Mouse (Mus musculus) hindlimb bud, embryonic 11.5 days (tissue): ENCODE data around the gene Sec14l4.
A peak's percentile ranks its signal among the peaks of the same experiment; 100 is the strongest.
"Not testable (repeated sequence)": the region's sequence is repeated elsewhere in the genome, so short reads cannot be mapped to it uniquely, and the experiment has no call there.

Source experiments
- DNase-seq: peaks from one replicate; pipeline ENCODE4 v3.0.0-alpha.2; 2012; ENCODE audit warnings: low read depth, low spot score; ENCODE audit errors: extremely low spot score

Gene Sec14l4

DNA sequence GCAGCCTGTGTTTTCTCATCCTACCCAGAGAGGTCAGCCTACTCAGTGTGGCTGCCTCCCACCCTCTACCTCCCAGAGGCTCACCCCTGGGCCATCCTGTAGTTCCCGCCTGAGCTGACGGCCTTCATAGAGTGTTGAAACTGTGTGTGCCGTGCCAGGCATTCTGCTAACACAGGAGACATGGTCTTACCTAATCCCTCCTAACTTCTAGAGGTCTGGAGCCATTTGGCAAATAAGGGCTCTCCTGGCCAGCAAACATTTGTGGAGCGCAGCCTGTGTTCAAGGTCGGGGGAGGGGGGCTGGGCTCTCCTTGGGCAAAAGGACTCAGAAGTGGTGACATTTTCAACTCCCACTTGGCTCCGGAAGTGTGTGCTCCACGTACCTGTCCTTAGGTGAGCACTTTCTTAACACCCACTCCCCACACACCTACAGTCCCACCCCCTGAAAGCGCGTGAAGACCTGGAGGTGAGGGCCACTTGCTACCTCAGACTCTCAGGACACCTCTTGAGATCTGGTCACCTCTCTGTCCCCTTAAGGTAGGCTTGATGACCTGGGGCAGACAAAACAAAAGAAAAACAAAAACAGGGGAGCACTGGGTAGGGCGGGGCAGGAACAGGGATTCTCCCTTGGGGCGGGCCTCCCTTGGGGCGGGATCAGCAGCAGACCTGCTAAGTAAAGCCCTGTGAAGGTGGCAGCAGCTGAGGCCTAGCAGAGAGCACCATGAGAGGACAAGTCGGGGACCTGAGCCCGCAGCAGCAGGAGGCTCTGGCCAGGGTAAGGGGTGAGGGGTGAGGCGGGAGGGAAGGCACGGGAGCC lies at the start of gene Sec14l4:
Sec14l4 (plus strand) TSS at position 337 of the 816 bp plus-strand sequence.
- DNase-seq = no peak

DNA sequence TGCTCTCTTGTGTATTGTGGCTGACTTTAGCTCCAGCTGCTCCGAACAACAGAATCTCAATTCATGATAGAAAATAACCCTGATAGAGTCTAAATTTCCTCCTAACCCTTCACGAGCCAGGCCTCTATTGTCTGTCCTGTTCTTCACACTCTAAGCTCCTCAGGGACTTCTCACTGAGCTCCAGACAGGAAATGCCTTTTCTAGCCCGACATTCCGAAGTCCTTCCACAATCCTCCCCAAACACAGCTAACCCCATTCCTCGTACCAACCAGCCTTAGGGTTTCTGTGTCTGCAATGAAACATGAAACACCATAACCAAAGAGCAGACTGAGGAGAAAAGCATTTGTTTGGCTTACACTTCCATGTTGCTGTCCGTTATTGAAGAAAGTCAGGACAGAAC lies 49.7 kb upstream of the Sec14l4 start:
- no peak for DNase-seq

DNA sequence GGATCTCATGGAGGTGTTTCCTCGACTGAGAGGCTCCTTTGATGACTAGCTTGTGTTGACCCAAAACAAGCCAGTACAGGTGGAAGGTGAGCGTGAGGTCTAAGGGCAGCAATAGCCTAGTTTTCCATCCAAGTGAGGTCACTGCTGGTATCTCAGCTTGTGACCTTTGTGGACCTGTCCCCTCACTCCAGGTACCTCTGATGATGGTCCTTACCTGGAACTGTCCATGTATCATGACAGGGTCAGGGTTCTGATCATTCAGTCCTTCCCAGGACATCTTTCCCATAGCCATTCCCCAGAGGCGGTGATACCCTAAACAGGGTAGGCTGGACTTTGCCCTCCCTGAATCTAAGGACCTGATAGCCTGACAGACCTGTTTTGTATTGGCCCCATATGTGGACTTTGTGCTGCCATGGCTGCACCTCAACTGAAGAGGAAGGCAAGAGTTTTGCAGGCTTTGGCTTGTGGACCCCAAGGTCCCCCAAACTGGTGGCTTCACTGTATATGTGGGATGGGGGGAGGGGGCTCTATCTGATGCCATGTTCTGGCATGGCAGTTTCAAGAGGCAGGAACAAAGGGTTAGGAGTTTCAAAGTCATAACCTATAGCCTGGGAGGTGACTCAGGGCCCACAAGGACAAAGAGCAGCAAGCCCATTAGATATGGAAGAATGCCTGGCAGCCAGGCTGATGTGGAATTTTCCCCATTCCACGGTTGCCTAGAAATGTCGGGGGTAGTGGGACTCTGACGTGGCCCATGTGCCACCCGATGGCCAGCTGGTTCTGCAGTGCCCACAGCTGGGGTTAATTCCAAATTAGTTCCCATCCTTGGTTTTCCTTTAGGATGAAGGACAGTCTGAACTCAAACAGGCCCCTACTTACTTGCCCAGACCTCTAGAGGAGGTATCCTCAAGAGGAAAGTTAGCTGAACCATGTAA lies 48.7 kb upstream of the Sec14l4 start:
- DNase-seq = no peak

DNA sequence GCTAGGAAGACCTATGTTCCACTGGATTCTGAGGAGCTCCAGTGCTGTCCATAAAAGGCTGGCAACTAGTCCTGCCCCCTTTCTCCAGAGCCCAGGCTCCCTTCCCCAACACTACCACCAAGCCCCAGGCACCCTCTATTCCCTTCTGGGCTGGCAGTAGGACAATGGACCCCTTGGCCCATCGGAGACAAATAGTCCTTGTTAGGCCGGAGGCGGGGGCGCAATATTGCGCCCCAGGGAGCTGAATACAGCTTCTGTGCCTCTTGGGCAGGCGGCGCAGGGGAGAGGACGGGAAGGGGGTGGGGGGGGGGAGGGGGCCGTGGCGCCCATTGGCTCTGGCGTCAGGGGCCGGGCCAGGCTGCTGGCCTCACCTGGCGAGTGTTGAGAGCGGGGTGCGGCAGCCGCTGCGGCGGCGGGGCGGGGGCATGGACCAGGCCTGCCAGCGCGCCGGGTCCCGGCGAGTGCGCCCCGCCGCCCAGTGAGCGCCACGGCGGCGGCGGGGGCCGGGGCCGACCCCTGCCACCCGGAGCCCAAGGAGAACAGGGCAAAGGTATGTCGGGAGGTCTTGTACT lies 47.9 kb upstream of the Sec14l4 start, which contains the start of gene Gal3st1:
Gal3st1 (plus strand) TSS at position 346 of the 572 bp plus-strand sequence.
- no peak for DNase-seq

DNA sequence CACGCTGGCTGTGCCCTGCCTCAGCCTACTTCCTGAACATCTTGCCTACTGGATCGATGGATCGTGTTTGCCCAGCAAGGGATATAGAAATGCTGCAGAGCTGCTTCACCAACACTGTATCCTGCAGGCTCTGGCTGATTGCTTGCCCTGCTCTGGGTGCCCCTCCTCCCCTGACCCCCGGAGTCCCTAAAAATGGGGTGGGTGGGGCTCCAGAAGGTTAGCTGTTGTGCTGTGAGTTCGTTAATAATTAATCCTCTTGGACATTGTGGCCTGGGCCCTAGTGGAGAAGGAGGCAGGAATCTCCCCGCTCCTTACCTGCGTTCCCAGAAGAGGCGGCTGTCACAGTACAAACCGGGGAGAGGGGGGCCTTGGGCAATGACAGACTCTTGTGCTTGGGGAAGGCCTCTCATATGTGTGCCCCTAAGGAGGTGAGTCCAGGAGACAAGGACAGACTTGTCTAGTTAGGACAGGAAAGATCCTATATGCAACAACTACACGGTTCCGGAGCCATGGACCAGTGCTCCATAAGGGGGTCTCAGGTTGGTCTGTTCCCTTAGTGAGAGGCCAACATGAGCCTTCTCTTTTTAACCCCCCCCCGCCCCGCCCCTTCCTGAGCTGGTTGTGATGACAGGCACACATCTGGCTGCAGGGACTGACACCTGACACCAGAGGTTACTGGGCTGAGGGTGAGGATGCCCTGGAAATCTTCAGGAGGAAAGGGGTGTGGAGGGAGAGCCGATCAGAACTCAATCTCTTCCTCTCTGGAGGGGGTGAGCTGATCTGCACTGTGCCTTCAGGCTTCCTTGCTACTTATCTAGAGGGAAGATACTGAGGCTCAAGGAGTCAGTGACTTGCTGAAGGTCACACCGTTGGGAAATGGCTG lies 47.2 kb upstream of the Sec14l4 start:
- no peak for DNase-seq

DNA sequence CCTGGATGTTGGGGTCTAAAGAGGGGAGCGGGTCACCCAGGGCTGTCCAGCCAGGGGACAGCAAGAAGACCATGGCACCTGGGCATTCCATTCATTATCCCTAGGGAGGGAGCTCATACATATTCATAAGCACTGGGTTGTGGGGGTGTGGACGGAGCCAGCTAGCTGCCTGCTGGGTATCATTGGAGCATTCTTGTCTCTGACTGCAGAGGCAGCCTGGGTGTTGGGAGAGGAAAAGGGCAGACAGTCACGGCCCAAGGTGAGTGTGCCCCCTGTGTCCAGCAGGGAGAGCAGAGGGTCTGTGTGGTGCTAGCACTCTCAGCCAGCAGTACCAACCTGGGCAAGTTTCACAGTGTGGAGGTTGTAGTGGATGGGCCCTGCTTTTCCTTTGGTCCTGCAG lies 41.5 kb upstream of the Sec14l4 start:
- DNase-seq = no peak

DNA sequence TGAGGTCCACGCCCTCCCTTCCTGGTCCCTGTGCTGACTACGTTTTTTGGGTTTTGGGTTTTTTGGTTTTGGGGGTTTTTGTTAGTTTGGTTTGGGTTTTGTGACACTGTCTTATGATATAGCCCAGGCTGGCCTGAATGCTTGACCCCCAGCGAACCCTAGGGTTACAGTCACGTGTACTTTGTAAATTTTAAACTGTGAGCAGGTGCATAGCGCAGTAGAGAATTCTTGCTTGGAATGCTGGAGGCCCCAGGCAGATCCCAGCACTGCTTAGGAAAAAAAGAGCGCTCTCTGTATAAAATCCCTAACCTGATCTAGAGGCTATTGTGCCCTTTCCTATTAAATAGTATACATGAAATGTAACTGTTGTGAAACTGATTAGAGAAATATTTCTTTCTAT lies 38.1 kb upstream of the Sec14l4 start:
- no peak for DNase-seq

DNA sequence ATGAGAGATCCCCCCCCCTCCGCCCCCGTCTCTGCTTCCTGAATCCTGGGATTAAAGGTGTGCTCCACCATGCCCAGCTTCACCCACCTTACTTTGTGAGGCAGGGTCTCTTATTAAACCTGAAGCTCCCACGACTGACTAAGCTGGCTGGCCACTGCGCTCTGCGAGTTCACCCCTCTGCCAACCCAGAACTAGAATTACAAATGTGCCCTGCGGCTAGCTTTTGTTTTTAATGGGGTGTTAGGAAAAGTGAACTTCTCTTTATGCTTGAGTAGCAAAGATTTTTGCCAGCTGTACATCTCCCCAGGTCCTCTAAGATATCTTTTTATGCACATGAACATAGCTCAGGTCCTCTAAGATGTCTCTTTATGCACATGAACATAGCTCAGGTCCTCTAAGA lies 37.3 kb upstream of the Sec14l4 start:
- no peak for DNase-seq

DNA sequence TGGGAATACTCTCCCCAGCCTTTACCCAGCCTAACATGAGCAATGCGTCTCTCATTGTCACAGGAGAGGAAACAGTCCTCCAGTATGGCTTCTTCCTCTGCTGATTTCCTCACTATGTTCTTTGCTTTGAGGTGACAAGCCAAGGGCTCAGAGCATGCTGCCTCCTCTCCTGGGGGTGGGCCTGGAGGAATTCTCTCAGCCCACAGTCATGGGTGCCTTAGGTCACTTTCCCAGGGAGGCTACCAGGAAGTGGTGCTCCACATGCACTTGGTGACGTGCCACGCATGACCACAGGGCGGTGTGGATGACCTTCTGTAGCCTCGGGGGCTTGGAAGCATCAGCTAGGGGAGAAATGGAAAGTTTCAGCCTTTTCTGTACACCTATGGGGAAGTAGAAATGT lies 35.8 kb upstream of the Sec14l4 start:
- DNase-seq = no peak

DNA sequence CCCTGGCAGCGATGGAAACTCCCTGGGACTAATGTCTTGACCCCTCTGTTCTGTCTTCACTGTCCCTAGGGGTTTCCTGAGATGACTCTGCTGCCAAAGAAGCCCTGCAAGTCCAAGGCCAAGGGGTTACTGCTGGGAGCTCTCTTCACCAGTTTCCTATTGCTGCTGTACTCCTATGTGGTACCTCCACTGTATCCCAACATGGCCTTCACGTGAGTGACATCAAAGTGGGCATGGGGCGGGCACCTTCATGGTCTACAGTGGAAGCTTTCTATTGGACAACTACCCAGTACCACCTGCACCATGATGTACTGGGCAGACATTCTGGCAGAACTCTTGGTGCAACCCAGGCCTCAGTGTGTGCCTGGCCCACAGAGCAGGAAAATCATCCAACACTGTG lies 34.4 kb upstream of the Sec14l4 start:
- DNase-seq = no peak

DNA sequence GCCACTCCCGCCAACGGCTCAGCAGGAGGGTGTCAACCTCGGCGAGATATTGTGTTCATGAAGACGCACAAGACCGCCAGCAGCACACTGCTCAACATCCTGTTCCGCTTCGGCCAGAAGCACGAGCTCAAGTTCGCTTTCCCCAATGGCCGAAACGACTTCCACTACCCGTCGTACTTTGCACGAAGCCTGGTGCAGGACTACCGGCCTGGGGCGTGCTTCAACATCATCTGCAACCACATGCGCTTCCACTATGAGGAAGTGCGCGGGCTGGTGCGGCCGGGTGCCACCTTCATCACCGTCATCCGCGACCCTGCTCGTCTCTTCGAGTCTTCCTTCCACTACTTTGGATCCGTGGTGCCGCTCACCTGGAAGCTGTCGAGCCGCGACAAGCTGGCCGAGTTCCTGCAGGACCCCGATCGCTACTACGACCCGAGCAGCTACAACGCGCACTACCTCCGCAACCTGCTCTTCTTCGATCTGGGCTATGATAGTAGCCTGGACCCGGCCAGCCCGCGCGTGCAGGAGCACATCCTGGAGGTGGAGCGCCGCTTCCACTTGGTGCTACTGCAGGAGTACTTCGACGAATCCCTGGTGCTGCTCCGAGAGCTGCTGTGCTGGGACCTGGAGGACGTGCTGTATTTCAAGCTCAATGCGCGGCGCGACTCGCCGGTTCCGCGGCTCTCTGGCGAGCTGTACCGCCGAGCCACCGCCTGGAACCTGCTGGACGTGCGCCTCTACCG lies 33.1 kb upstream of the Sec14l4 start:
- no peak for DNase-seq

DNA sequence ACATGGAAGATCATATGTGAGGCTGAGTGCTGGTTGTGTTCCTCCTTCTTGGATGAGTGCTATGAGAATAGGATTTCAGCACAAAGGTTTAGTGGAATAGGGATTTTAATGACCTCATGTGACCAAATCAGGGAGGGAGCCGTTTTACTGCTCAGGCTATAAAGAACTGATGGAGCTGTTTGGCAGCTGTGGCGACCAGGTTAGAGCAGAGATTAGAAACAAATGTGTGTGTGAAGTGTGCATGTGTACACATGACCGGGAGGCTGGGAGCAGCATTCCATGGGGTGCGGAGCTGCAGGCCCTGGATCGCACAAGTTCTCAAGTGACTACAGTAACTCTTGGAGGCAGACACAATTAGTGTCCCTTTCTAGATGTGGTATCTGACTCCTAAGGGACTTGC lies 31.7 kb upstream of the Sec14l4 start:
- DNase-seq = peak; percentile 47

DNA sequence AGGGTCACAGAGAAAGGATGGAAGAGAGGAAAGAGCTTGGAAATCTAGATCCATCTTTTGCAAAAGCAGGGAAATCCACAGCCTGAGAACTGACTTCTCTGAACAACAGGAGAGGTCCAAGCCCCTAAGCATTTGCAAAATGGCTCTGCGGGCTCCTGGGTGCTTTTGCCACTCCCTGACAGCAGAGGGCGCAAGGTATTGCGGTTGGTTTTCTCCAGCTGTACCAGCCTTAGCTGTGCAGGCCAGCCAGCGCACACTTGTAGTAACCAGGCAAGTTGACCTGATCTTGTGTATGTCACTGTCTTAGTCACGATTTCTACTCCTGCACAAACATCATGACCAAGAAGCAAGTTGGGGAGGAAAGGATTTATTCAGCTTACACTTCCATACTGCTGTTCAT lies 29.7 kb upstream of the Sec14l4 start:
- DNase-seq = peak; percentile 37

DNA sequence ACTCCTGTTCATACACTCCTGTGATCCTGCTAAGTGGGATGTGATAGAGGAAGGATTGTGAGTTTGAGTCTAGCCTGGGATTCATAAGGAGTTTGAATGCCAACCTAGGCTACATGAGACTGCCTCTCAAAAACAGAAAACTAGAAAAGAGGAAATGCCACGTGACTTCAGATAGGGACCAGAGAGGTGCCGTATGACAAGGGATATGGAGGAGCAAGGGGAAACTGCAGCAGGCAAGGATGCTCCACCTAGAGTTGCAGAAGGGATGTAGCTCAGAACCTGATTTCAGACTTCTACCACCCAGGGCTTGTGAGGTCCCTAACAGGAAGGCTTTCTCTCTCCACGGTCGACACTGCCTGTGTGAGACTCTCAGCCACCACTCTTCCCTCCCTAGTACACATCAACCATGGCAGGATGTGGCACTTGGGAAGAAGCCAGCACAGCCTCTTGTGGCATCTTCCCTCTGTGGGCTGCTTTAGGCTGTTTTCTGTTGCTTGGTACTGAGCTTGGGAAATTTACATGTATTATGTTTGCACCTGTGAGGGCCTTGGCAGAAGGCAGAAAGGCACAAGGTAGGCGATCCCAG lies 25.9 kb upstream of the Sec14l4 start:
- DNase-seq = no peak

DNA sequence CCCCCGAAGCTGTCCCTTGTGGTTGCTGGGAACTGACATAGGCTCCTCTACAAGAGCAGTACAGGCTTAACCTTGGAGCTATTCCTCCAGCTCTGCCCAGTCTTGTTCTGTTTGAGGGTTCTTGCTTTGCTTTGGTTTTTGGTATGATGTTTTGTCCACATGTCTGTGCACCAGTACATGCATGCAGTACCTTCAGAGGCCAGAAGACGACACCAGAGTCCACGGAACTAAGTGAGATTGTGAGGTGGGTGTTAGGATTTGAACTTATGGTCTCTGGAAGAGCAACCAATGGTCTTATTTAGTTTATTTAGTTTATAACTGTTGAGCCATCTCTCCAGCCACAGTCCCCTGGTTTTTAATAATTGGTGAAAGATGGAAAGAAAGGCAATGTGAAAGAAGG lies 24.8 kb upstream of the Sec14l4 start:
- no peak for DNase-seq

DNA sequence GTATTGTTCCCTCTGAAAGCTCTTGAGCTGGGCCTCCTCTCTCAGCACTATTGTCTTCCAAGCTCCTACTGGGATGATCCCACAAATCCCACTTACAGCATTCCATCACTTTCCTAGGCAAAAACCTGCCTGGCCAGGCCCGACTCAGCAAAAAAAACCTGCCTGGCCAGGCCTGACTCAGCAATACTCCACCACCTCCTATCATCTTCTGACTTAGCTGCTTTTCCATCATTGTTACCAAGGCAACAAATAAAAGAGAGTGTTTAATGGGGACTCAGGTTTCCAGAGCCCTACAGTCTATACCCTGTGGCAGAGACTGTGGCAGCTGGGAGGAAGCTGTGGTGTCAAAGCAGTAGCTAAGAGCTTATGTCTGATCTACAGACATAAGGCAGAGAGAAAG lies 18.6 kb upstream of the Sec14l4 start:
- no peak for DNase-seq

DNA sequence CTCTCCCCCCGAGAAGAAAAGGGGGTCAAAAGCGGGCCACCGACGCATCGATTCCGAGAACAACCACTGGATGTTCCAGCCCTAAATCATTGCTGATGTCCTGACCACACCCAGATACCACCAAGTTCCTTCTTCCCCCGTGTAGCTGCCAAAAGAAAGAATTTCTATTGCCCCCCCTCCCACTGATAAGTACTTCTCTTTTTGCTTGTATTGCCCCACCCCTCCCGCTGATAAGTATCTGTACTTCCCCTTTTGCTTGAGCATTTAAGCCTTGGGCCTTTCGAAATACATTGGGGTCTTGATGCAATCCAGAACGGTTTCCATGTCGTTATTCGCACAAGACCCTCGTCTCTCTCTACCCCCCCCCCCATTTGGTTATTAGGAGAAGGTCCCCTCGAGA lies 15.5 kb upstream of the Sec14l4 start:
- not testable (repeated sequence) for DNase-seq

DNA sequence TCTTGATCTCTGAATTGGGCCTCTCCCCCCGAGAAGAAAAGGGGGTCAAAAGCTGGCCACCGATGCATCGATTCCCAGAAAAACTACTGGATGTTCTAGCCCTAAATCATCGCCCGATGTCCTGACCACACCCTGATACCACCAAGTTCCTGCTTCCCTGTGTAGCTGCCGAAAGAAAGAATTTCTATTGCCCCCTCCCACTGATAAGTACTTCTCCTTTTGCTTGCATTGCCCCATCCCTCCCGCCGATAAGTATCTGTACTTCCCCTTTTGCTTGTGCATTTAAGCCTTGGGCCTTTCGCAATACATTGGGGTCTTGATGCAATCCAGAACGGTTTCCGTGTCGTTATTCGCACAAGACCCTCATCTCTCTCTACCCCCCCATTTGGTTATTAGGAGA lies 9.2 kb upstream of the Sec14l4 start:
- not testable (repeated sequence) for DNase-seq

DNA sequence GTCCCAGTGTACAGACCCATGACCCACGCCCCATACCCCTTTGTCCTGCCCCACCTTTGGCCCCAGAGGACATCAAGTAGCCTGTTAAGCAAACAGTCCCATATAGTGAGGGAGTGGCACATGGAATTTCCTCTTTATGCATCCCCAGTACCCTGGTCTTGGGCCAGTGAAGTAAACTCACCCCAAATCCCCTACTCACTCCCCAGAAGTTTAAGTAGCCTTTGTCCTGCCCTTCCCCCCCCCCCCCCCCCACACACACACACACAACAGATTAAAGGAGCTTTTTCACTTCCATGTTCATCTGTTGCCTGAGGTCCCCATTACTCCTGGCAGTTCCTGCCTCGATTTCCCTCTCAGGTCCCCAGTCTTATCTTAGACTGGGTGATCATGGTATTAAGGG lies 7.9 kb upstream of the Sec14l4 start:
- no peak for DNase-seq

DNA sequence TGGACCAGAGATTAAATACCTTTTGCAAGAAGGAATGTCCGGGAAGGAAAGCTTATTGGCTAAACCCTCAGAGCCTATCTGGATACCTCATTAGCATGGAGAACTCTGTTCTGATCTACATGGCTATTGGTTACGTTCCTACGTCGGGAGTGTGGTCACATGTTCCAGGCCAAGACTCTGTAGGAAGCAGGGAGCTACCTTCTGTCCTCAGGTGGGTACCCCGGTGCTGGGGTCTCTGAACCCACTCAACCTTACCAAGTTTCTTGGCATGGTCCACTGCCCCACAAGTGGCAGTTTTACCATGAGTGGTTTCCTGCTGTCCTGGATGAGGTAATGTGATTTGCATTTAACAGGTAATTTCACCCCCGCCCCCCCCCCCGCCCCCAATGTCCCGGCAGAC lies 4.2 kb upstream of the Sec14l4 start:
- no peak for DNase-seq
